Mouse (Mus musculus): ENCODE results near the gene Tnfsf14. TPM values are rescaled to one million over a fixed set of nuclear protein-coding genes. Genes with fewer than 3 reads are reported as not detected.

Tnfsf14 gene
- polyA plus RNA-seq, 1 experiment from 2014 or later = 0.08 TPM

- Histone ChIP-seq H3K4me3 (no peak overlapping the region), H3K9ac (no peak overlapping the region), H3K4me1 (no peaks in the 10 kb centered on the region), H3K27me3 (0 out of 2 replicates have a peak, but pooled peaks cover 2% of the 10 kb centered on the region), H3K27ac (no peak overlapping the region), H3K36me3 (no peaks in the 10 kb centered on the region), H3K4me2 (no peak overlapping the region), H3K9me3 (no peaks in the 10 kb centered on the region)
- WGBS = 60% methylated on average over 8 of the region's 8 CpGs
- no peak for ATAC-seq (ENCODE audit: insufficient number of reproducible peaks, low FRiP score, low TSS enrichment, low read depth)
These were observed 1.5 kb upstream of the Tnfsf14 start for GRCm38 (mm10) chr17:57195326-57196010.

- Histone ChIP-seq H3K36me3 (no peaks in the 10 kb centered on the region), H3K4me3 (no peak overlapping the region), H3K4me2 (no peak overlapping the region), H3K9ac (no peak overlapping the region), H3K27ac (no peak overlapping the region), H3K9me3 (no peaks in the 10 kb centered on the region), H3K4me1 (no peaks in the 10 kb centered on the region), H3K27me3 (0 out of 2 replicates have a peak, but pooled peaks cover 2% of the 10 kb centered on the region)
- ATAC-seq (ENCODE audit: insufficient number of reproducible peaks, low FRiP score, low TSS enrichment, low read depth) = no peak
- 84% methylated on average over 3 of the region's 3 CpGs for WGBS
These were observed 794 bp upstream of the Tnfsf14 start for GRCm38 (mm10) chr17:57194771-57195170.

- Histone ChIP-seq H3K4me3 (no peak overlapping the region), H3K27me3 (0 out of 2 replicates have a peak, but pooled peaks cover 2% of the 10 kb centered on the region), H3K36me3 (no peaks in the 10 kb centered on the region), H3K27ac (no peak overlapping the region), H3K4me2 (no peak overlapping the region), H3K9me3 (no peaks in the 10 kb centered on the region), H3K9ac (no peak overlapping the region), H3K4me1 (no peaks in the 10 kb centered on the region)
- no peak for ATAC-seq (ENCODE audit: insufficient number of reproducible peaks, low FRiP score, low TSS enrichment, low read depth)
- WGBS = 81% methylated on average over 12 of the region's 12 CpGs
These were observed 5.3 kb downstream of the Tnfsf14 start for GRCm38 (mm10) chr17:57188510-57189192.

- Histone ChIP-seq H3K4me2 (no peak overlapping the region), H3K4me1 (no peaks in the 10 kb centered on the region), H3K9me3 (no peaks in the 10 kb centered on the region), H3K36me3 (no peaks in the 10 kb centered on the region), H3K4me3 (no peak overlapping the region), H3K27me3 (0 out of 2 replicates have a peak, but pooled peaks cover 2% of the 10 kb centered on the region), H3K9ac (no peak overlapping the region), H3K27ac (no peak overlapping the region)
- ATAC-seq (ENCODE audit: insufficient number of reproducible peaks, low FRiP score, low TSS enrichment, low read depth) = no peak
- WGBS = 78% methylated on average over 2 of the region's 2 CpGs
These were observed 8.3 kb downstream of the Tnfsf14 start for GRCm38 (mm10) chr17:57185641-57186040.

- Histone ChIP-seq H3K4me2 (no peak overlapping the region), H3K4me3 (no peak overlapping the region), H3K4me1 (no peaks in the 10 kb centered on the region), H3K27ac (no peak overlapping the region), H3K27me3 (no peaks in the 10 kb centered on the region), H3K36me3 (no peaks in the 10 kb centered on the region), H3K9ac (no peak overlapping the region), H3K9me3 (no peaks in the 10 kb centered on the region)
- ATAC-seq (ENCODE audit: insufficient number of reproducible peaks, low FRiP score, low TSS enrichment, low read depth) = no peak
- WGBS = 56% methylated on average over 3 of the region's 3 CpGs
These were observed 11.1 kb downstream of the Tnfsf14 start for GRCm38 (mm10) chr17:57182871-57183270.

GRCm38 (mm10) chr17:57180363-57180762 is 13.6 kb downstream of the Tnfsf14 start:
- Histone ChIP-seq H3K27ac (no peak overlapping the region), H3K36me3 (no peaks in the 10 kb centered on the region), H3K27me3 (no peaks in the 10 kb centered on the region), H3K9ac (no peak overlapping the region), H3K4me1 (no peaks in the 10 kb centered on the region), H3K4me2 (no peak overlapping the region), H3K4me3 (no peak overlapping the region), H3K9me3 (no peaks in the 10 kb centered on the region)
- ATAC-seq (ENCODE audit: insufficient number of reproducible peaks, low FRiP score, low TSS enrichment, low read depth) = no peak
- 35% methylated on average over 8 of the region's 8 CpGs for WGBS

- no peaks in the 10 kb centered on the region for H3K4me1 ChIP-seq
- WGBS = 51% methylated on average over 4 of the region's 4 CpGs
- H3K4me2 ChIP-seq = no peak overlapping the region
- ATAC-seq (ENCODE audit: insufficient number of reproducible peaks, low FRiP score, low TSS enrichment, low read depth) = no peak
- H3K9ac ChIP-seq = no peak overlapping the region
- H3K27me3 ChIP-seq = no peaks in the 10 kb centered on the region
- H3K36me3 ChIP-seq = no peaks in the 10 kb centered on the region
- H3K27ac ChIP-seq = no peak overlapping the region
- no peak overlapping the region for H3K4me3 ChIP-seq
- no peaks in the 10 kb centered on the region for H3K9me3 ChIP-seq
These were observed 20.6 kb downstream of the Tnfsf14 start for GRCm38 (mm10) chr17:57173351-57173750.

- WGBS = 70% methylated on average over 5 of the region's 5 CpGs
- Histone ChIP-seq H3K27ac (no peak overlapping the region), H3K9ac (no peak overlapping the region), H3K27me3 (no peaks in the 10 kb centered on the region), H3K9me3 (no peaks in the 10 kb centered on the region), H3K36me3 (no peaks in the 10 kb centered on the region), H3K4me2 (no peak overlapping the region), H3K4me3 (no peak overlapping the region), H3K4me1 (no peaks in the 10 kb centered on the region)
- ATAC-seq (ENCODE audit: insufficient number of reproducible peaks, low FRiP score, low TSS enrichment, low read depth) = no peak
These were observed 21.6 kb downstream of the Tnfsf14 start for GRCm38 (mm10) chr17:57172378-57172777.

GRCm38 (mm10) chr17:57170616-57171260 is 23.2 kb downstream of the Tnfsf14 start:
- Histone ChIP-seq H3K9ac (no peak overlapping the region), H3K4me2 (no peak overlapping the region), H3K4me3 (no peak overlapping the region), H3K4me1 (no peaks in the 10 kb centered on the region), H3K27ac (no peak overlapping the region), H3K27me3 (no peaks in the 10 kb centered on the region), H3K36me3 (no peaks in the 10 kb centered on the region), H3K9me3 (no peaks in the 10 kb centered on the region)
- ATAC-seq (ENCODE audit: insufficient number of reproducible peaks, low FRiP score, low TSS enrichment, low read depth) = no peak
- WGBS = 43% methylated on average over 5 of the region's 5 CpGs

- Histone ChIP-seq H3K36me3 (no peaks in the 10 kb centered on the region), H3K9me3 (no peaks in the 10 kb centered on the region), H3K27me3 (no peaks in the 10 kb centered on the region; the same call in 1 of the 2 replicates), H3K4me2 (no peak overlapping the region), H3K27ac (no peak overlapping the region), H3K4me1 (no peaks in the 10 kb centered on the region), H3K4me3 (no peak overlapping the region), H3K9ac (no peak overlapping the region)
- WGBS = 11% methylated on average over 10 of the region's 11 CpGs
- no peak; the same call in 1 of the 2 replicates for ATAC-seq (ENCODE audit: insufficient number of reproducible peaks, low FRiP score, low TSS enrichment, low read depth)
These were observed 26.9 kb downstream of the Tnfsf14 start for GRCm38 (mm10) chr17:57166800-57167791.

- Histone ChIP-seq H3K4me3 (no peak overlapping the region), H3K9ac (no peak overlapping the region), H3K36me3 (no peaks in the 10 kb centered on the region), H3K4me2 (no peak overlapping the region), H3K9me3 (no peaks in the 10 kb centered on the region), H3K27ac (no peak overlapping the region), H3K4me1 (peaks cover 3% of the 10 kb centered on the region), H3K27me3 (peaks cover 24% of the 10 kb centered on the region)
- 84% methylated on average over 4 of the region's 4 CpGs for WGBS
- no peak for ATAC-seq (ENCODE audit: insufficient number of reproducible peaks, low FRiP score, low TSS enrichment, low read depth)
These were observed 40.2 kb downstream of the Tnfsf14 start for GRCm38 (mm10) chr17:57153787-57154186.

All from limb, embryonic 15.5 days (tissue).